Mouse (Mus musculus) thymus, adult 2 months (tissue): ENCODE data around the gene Lekr1.

Experiments
- CTCF ChIP-seq: fragments of 200-500 bp; IDR thresholded peaks from 2 replicates; pipeline ENCODE4 v1.5.1; 2012; ENCODE audit warnings: mild to moderate bottlenecking, control low read depth, low read length, moderate library complexity, borderline replicate concordance; ENCODE audit not compliant: control insufficient read depth, poor library complexity, insufficient read depth; ENCODE audit errors: extremely low read depth
- POLR2A ChIP-seq: fragments of 200-500 bp; IDR thresholded peaks from 2 replicates; pipeline ENCODE4 v1.6.1; 2012; ENCODE audit warnings: mild to moderate bottlenecking, low read length, control low read depth, moderate library complexity; ENCODE audit not compliant: control insufficient read depth, poor library complexity, insufficient read depth; ENCODE audit errors: extremely low read depth

DNA sequence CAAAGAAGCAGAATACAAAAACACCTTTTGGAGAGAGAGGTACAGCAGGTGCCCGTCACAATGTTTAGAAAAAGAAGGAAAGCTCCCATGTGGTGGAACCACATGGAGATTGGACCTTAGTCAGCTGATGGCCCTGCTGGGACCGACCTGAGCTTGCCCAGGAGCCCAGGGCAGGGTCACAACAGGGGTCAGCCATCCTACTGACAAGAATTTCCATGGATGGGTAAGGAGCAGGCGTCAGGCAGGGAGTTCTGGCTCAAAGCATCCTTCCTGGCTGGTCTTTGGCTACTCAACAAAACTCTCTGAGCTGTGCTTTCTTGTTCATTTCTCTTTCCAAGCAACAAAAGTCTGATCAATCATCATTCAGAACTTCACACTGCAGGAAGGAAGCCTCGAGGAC lies 194.9 kb downstream of the Lekr1 start:
- TF ChIP-seq CTCF (no peak), POLR2A (no peak)
